Mouse (Mus musculus): ENCODE results near the gene Pde9a. TPM values are rescaled to one million over a fixed set of nuclear protein-coding genes. Genes with fewer than 3 reads are reported as not detected.

Gene Pde9a
- polyA plus RNA-seq (2014; fragmentation: Illumina TruSeq; extraction: RNeasy Lipid Tissue Mini Kit (QIAGEN cat#74804); ENCODE audit: low read depth, low replicate concordance) = not detected

GRCm38 (mm10) chr17:31385671-31386665 lies at the start of gene Pde9a:
Gene Pde9a (plus strand): TSS chr17:31386210.

DNA sequence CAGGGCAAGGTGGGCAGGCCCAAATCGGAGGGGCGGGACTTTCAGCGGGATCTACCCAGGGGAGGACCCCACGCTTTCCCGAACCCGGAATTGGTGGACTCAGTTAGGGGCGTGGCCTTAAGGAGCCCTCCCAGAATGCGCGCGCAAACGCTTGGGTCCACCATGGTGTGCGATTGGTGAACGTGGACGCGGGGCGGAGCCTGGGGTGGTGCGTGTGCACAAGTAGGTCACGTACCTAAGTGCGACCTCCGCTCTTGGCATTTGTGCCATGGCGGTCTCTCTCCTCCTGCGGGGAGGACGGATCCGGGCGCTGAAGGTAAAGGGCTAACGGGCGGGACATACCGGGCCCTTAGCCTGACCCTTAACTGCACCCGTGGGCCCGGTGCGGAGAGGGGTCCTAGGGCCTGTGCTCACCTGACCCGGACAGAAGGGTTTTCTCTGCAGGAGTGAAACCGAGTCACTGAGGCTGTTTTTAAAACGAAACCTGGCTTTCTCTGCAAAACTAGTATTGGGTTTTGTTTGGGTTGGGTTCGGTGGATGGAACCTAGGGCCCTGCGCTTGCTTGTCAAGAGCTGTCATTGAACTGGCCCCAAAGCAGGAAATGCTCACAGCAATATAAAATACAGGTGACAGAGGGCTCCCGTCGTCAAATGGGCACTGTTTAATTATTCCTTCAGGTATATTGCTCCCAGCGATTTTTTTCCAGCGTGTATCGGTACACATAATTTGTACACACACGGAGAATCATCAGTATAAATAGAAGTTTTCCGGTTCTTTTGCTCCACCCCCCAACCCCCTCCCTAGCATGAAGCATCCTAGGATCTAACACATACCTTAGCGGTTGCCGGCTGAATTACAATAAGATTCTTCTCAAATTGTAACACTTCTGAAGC lies 134.2 kb downstream of the Pde9a start, which contains the start of the genes Wdr4 and Ndufv3:
TSS of gene Wdr4 (minus strand) at position 35 of the 893 bp plus-strand sequence.
TSS of gene Ndufv3 (plus strand) at position 170 of the 893 bp plus-strand sequence.

Other genes with a start within 250 kb of the Pde9a start
- gene Tff2, start 241.9 kb upstream of the Pde9a start, polyA plus RNA-seq (2014; fragmentation: Illumina TruSeq; extraction: RNeasy Lipid Tissue Mini Kit (QIAGEN cat#74804); ENCODE audit: low read depth, low replicate concordance) = not detected
- not detected for gene Tff1, start 220.9 kb upstream of the Pde9a start, polyA plus RNA-seq (2014; fragmentation: Illumina TruSeq; extraction: RNeasy Lipid Tissue Mini Kit (QIAGEN cat#74804); ENCODE audit: low read depth, low replicate concordance)
- gene Tmprss3, start 187.2 kb upstream of the Pde9a start, polyA plus RNA-seq (2014; fragmentation: Illumina TruSeq; extraction: RNeasy Lipid Tissue Mini Kit (QIAGEN cat#74804); ENCODE audit: low read depth, low replicate concordance) = not detected
- gene Ubash3a, start 178.3 kb upstream of the Pde9a start, polyA plus RNA-seq (2014; fragmentation: Illumina TruSeq; extraction: RNeasy Lipid Tissue Mini Kit (QIAGEN cat#74804); ENCODE audit: low read depth, low replicate concordance) = not detected
- gene Rsph1, start 108.8 kb upstream of the Pde9a start, polyA plus RNA-seq (2014; fragmentation: Illumina TruSeq; extraction: RNeasy Lipid Tissue Mini Kit (QIAGEN cat#74804); ENCODE audit: low read depth, low replicate concordance) = 1.2 TPM
- gene Slc37a1, start 99.4 kb upstream of the Pde9a start, polyA plus RNA-seq (2014; fragmentation: Illumina TruSeq; extraction: RNeasy Lipid Tissue Mini Kit (QIAGEN cat#74804); ENCODE audit: low read depth, low replicate concordance) = 0.70 TPM
- 3.1 TPM for gene Wdr4, start 133.8 kb downstream of the Pde9a start, polyA plus RNA-seq (2014; fragmentation: Illumina TruSeq; extraction: RNeasy Lipid Tissue Mini Kit (QIAGEN cat#74804); ENCODE audit: low read depth, low replicate concordance)
- gene Ndufv3, start 133.9 kb downstream of the Pde9a start, polyA plus RNA-seq (2014; fragmentation: Illumina TruSeq; extraction: RNeasy Lipid Tissue Mini Kit (QIAGEN cat#74804); ENCODE audit: low read depth, low replicate concordance) = 57.2 TPM
- 5.8 TPM for gene Pknox1, start 178.5 kb downstream of the Pde9a start, polyA plus RNA-seq (2014; fragmentation: Illumina TruSeq; extraction: RNeasy Lipid Tissue Mini Kit (QIAGEN cat#74804); ENCODE audit: low read depth, low replicate concordance)